Mouse (Mus musculus): ENCODE data around the gene Clca3b.

DNA sequence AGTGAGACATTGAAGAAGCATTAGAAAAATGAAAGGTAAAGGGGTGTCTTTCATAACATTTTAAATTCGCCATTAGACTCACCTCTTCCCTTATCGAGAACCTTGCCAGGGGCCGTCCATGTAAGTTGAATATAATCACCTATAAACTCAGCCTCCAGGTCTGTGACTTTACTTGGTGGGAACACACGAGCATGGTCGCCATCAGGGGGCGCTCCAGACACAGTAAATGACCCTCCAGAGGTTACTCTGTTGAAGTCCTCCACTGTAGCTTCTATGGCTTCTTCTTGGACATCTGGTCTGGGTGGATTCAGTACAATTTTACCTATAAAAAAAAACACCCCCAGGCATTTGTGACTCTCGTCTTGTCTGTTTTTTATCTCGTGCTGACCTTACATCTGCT lies 47.3 kb downstream of the Clca3b start:
- TF ChIP-seq ZNF384 (IDR thresholded peaks at IDR 0.05; ENCODE audit: low read depth, low read length) (no peak), HCFC1 (IDR thresholded peaks at IDR 0.05; ENCODE audit: borderline replicate concordance, insufficient read depth, low read length) (no peak), ZC3H11A (IDR thresholded peaks at IDR 0.05; ENCODE audit: borderline replicate concordance, low read depth, low read length) (no peak), CHD2 (IDR thresholded peaks at IDR 0.05; ENCODE audit: low read depth, low read length) (no peak)

All from ES-E14 (cell line).